Mouse (Mus musculus) E14TG2a.4 (cell line): Measurements from ENCODE around the gene Plppr3.

ENCODE experiments used
- CTCF ChIP-seq: conservative IDR thresholded peaks from 2 replicates; pipeline ENCODE4 v1.5.1; 2014; ENCODE audit warnings: low read length
- NANOG ChIP-seq: IDR thresholded peaks from 2 replicates; pipeline ENCODE4 v1.6.1; 2014; ENCODE audit warnings: borderline replicate concordance, low read length, mixed read lengths
- POU5F1 ChIP-seq: IDR thresholded peaks from 2 replicates; pipeline ENCODE4 v1.6.1; 2014; ENCODE audit warnings: low read length, borderline replicate concordance

DNA sequence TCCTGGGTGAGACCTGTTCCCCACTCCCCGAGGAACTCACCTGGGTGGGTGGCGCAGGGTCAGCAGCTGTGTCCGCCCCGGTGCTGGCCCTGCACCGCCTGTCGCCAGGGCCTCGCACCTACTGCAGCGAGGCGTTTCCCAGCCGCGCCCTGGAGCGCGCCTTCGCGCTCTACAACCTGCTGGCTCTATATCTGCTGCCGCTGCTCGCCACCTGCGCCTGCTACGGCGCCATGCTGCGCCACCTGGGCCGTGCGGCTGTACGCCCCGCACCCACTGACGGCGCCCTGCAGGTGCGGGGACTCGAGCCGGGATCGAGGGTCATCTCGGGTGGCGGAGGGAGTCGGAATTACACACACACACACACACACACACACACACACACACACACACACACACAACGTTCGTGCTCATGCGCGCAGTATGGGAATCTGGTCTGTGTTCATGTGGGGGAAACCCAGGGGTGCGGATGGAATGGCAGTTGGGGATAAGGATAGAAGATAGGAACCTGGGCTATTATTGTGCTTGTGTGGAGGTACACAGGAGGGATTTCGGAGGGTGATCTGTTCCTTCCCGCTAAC is 46.6 kb upstream of the Plppr3 start, which contains the start of gene R3hdm4:
- no peak for TF ChIP-seq CTCF
- TF ChIP-seq NANOG = no peak
- no peak for TF ChIP-seq POU5F1
